Mouse (Mus musculus): Measurements from ENCODE around the gene Duoxa2.

The Duoxa2 gene

DNA sequence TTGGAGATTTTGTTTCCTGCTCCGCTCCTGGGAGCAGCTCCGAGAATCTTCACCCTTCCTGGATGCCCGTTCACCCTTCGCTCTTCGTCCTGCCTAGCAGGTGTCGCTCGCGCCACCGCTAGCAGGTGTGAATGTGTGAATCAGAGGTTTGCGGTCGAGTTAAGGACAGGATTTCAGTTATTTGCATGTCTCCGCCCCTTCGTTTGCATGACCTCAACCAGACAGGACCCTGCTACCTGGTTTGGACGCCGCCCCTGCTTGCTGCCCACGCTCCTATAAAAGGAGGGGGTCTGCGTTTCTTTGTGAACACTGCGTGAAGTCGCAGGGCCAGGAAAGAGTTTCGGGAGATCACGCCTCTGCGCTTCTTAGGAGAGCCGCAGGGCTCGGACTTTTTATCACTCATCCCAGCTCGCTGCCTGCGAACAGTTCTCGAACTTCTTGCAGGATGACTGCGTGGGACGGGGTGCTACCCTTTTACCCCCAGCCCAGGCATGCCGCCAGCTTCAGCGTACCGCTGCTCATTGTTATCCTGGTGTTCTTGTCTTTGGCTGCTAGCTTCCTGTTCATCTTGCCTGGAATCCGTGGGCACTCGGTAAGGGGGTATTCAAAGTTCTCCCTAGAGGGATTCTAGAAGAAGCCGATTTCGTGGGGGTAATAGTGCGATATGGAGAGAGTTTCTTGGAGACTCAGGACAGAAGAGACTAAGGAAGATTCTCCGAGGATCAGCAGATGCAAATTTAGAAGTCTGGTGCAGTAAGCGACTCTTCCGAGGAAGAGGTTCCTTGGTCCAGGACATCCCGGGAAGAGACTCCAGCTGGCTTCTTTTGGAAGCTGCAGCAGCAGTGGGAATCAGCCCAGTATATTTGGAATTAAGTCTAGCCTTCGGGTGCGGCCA, at the start of gene Duoxa2:
Gene Duoxa2 (plus strand): TSS at position 305 of the 895 bp plus-strand sequence.
- DNase-seq (ENCODE audit: low read depth, low spot score), result peak; percentile 76

DNA sequence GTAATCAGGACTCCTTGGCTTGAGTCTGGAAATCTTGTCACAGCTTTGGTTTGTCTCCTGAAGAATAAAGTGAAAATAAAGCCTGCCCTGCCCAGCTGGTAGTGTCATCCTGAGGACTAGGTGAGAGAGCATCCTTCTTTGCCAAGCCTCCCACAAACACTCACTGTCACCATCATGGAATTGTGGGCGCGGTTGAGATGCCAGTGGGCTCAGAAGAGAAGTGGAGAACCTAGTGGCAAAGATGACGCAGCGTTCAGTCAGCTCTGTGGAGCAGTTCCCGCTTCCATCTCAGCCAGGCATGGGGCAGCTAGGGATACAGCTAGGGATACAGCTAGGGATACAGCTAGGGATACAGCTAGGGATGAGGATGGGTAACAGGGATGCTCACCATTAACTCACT, 42.7 kb upstream of the Duoxa2 start:
- no peak for DNase-seq (ENCODE audit: low read depth, low spot score)

DNA sequence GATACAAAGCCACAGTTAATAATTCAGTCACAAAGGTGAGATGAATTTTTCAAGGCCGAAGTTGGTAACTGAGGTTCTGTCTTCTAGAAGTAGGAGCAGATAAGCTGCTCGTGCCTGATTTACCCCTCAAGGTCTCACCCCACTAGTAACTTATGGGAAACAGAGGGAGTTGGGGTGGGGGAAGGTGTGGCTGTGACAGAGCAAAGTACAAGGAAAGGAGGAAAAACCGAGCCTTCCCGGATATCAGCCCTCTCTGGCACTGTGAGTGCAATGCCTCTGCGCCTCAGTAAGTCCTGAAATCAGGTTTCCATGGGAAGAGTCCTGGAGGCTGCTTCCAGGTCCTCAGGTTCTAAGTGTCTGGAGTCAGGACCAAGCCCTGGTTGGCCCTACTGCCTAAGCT, 38.0 kb upstream of the Duoxa2 start:
- DNase-seq (ENCODE audit: low read depth, low spot score), result no peak

DNA sequence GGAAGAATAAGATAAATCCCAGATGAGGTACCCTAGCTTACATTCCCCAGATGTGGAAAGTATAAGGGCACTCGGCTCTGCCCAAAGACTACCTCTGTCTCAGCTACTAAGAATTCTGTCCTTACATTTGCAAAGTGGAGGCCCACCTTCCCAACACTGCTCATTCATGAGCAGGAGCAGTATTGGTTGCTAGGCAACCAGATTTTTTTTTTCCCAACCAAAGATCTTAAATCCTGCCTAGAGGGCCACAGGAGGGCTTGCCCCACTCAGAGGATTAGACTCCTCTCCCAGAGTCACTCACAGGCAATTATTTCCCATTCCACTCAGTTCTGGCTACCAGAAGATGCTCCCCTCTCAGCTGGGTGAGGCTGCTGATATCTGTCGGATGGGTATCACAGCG, 34.0 kb upstream of the Duoxa2 start:
- peak; percentile 77 for DNase-seq (ENCODE audit: low read depth, low spot score)

DNA sequence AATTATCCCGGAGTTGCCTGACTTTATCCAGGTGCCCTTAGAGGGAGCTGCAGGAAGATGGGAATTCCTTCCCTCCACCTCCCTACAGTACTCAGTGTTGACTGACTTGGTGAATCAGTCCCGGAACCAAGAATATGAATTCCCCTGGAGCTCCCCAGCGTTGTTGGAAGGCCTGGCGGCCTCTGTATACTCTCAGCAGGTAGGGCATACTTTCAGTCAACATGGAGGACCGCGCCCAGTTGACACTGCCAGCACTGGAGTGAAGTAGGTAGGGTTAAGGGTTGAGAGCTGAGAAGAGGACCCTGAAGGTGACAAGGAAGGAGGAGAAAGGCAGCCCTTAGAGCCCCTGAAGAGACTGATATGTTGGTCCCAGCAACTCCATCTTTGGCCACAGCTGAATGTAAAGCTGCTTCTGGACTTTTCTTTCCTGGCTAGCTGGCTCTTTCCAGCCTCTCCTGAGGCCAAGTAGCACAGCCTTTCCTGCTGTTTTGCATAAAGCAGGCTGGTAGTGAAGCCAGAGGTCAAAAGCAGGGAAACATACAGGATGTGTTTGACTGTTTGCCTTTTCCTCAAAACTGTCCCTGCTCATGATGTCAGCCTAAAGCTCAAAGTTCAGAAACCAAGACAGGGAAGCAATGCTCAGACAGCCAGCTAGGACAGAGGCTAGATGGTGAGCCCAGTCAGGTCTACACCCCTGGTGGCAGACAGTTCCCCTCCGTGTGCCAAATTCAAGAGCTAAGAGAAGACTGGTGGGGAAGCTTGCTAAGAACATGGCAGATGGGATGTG, 32.1 kb upstream of the Duoxa2 start:
- no peak for DNase-seq (ENCODE audit: low read depth, low spot score)

DNA sequence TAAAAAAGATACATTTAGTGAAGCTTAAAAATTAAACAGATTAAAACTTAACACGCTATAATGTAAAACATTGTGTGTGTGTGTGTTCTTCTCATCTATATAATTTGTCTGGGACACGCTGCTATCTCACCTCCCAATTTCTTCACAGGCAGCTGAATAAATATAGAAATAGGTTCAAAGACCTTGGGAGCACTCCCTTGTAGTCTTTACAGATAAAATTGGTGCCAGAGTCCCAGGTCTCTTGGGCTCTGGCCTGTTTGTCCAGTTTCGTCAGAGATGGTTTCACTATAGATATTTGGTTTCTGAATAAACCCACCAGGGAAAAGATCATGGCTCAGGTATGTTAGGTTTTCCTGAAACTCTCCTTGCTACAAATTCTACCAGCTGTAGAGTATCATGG, 19.9 kb upstream of the Duoxa2 start:
- DNase-seq (ENCODE audit: low read depth, low spot score), result no peak

DNA sequence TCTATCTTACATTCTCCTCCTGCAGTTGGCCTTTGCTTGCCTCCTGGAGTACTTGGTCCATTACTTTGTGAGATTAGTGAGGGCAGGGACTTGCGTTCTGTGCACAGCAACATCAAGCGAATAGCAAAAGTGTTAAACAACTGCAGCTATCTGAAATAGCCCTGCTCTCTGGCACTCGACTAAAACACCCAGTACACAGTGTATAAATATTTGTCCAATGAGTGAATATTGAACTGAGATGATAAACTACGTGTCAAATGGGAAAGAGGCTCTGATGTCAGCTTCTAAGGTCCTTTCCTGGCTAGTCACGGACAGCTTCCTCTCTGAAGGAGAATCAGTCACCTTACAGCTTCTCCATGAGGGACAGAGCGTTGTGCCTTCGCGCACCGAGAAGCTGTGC, 14.6 kb upstream of the Duoxa2 start:
- no peak for DNase-seq (ENCODE audit: low read depth, low spot score)

DNA sequence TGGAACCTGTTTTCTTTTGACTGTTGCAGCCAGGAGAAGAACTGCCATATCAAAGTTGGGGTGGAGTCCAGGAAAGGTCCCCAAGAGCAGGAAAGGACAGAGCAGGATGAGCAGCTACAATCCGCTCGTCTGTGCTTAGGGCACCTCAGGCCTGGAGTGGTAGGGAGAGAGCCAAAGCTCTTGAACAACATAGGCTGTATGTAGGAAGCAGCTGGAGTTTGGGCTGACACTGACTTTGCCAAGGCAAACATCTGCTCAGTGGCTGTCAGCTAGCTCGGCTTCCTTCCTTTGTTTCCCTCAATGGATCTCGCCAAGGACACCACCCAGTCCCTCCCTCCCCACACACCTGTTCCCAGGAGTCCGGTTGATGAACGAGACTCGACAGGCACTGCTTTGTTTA, 12.6 kb upstream of the Duoxa2 start:
- DNase-seq (ENCODE audit: low read depth, low spot score), result no peak

DNA sequence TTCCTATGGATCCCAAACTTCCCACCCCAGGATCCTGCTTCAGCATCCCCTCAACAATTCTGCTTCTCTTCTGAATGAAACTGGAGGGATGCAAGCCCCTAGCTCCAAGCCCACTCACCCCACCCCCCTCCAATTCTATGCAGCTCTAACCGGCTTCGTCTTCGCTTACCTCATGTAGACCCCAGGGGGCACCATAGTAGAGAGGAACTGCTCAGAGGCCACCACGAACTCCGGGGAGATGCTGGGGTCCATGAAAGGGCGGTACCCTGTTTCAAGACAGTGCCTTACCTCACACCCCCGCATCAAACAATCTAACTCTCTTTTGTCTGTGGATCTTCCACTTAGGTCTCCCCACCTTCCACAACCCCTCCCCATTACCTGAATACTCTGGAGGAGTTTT, 3.8 kb upstream of the Duoxa2 start:
- no peak for DNase-seq (ENCODE audit: low read depth, low spot score)

DNA sequence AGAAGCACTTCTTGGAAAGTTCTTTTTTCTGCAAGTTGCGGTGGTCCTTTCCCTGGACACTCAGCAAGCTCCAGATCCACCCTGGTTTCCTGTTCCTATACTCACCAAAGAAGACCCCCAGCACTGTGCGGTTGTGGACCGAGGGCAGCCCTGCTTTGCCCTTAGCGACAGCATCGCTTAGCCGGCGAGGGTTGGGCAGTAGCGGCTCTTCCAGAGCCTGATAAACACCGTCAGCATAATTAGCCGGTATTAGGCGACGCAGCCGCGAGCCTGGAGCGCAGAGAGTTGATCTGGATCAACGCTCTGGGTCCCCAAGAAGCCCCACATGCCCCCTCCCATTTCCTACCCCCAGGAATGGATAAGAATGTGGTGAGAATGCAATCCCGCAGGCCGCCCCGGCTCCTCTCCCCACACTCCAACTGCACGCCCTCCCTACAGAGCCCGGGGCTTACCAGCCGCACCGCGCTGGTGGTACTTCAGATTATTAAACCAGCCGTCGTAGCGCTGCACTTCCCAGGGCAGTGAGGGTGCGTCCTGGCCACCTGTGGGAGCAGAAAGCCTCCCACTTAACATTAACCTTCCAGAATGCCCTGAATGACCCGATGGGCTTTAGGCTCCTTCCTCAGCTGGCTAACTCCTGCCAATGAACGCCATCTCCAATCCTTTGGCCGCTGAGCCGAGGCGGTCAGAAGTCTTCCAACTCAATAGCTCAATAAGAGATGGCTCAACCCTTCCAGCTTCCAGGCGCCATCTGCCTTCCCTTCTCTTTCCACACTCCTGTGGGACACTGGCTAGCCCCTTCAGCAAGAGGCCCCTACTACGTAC, 1.2 kb upstream of the Duoxa2 start:
- peak; percentile 26 for DNase-seq (ENCODE audit: low read depth, low spot score)

DNA sequence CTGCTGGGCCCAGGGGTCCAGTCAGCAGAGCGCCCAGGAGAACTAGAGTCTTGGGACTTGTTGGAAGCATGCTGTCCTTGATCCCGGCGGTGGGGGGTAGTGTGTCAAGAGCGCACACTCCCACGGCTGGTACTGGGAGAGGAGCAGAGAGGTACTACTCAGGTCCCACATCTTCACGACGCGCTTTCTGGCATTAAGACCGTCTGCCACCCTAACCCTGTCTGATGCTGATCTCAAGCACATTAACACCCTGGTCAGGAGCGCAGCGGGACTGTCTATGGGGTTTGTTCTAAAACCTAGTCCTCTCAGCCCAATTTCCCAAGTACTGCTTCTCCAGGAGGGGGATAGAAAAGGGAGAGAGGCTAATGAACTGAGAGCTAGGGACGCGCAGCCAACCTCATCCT, 602 bp upstream of the Duoxa2 start, which contains the start of gene Duox2:
Gene Duox2 (minus strand): TSS at position 354 of the 404 bp plus-strand sequence.
- DNase-seq (ENCODE audit: low read depth, low spot score), result no peak

DNA sequence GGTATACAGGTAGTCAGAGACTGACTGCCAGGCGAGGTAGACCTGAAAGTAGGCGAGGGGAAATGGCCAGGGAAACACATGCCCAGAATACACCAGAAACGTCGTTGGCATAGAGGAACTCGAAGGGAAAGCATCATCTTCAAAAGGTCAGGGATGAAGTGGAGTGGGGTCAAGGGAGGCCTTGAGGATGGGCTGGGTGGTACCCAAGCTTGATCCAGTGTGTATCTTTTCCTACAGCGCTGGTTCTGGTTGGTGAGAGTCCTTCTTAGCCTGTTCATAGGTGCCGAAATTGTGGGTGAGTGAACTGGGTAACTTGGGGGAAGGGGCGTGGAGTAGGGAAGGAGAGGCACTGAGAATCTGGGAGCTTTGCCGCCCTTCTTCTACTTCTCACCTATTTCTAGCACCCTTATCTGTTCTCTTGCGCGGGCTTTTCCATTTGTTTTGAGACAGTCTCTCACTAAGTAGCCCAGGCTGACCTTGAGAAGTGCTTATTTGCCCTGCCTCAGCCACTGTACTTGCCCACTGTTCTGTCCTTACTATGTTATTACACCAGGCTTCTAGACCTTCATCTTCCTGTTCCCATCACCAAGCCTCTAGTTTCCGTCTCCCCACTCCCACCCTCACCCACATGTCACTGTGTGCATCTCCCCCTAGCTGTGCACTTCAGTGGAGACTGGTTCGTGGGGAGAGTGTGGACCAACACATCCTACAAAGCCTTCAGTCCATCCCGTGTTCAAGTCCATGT, 1.4 kb downstream of the Duoxa2 start:
- DNase-seq (ENCODE audit: low read depth, low spot score), result no peak

DNA sequence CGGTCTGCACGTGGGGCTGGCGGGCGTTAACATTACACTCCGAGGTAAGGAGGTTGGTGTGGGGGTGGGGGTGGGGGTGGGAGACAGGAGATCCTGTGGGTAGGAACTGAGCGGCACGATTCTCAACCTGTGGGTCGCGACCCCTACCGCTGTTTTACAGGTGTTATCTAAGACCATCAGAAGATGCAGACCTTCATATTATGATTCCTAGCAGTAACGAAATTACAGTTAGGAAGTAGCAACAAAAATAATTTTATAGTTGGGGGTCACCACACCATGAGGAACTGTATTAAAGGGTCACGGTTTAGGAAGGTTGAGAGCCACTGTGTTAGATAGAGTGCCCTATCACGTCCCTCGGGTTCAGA, 1.9 kb downstream of the Duoxa2 start:
- no peak for DNase-seq (ENCODE audit: low read depth, low spot score)

DNA sequence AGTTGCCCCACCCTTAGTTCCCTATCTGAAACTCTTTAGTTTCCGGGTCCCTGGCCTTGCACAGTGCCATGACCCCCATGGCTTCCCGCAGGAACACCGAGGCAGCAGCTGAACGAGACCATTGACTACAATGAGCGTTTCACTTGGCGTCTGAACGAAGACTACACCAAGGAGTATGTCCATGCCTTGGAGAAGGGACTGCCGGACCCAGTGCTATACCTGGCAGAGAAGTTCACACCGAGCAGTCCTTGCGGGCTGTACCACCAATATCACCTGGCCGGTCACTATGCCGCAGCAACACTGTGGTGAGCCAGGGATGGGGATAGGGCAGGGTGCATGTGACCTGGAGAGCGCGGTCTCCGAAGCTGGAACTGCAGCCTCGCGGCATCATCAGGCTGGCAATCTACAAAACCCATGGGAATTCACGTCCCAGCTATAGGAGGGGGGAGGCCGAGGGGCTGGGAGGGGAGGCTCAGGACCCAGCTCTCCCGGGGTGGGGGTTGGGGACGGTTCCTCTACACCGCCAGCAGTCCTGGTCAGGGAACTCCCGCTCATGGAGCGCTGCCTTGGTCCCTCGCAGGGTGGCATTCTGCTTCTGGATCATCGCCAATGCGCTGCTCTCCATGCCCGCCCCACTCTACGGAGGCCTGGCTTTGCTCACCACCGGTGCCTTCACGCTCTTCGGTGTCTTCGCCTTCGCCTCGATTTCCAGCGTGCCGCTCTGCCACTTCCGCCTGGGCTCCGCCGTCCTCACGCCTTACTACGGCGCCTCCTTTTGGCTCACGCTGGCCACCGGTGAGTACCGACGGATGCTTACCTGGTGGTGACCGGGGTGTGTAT, 2.6 kb downstream of the Duoxa2 start:
- peak; percentile 12 for DNase-seq (ENCODE audit: low read depth, low spot score)

DNA sequence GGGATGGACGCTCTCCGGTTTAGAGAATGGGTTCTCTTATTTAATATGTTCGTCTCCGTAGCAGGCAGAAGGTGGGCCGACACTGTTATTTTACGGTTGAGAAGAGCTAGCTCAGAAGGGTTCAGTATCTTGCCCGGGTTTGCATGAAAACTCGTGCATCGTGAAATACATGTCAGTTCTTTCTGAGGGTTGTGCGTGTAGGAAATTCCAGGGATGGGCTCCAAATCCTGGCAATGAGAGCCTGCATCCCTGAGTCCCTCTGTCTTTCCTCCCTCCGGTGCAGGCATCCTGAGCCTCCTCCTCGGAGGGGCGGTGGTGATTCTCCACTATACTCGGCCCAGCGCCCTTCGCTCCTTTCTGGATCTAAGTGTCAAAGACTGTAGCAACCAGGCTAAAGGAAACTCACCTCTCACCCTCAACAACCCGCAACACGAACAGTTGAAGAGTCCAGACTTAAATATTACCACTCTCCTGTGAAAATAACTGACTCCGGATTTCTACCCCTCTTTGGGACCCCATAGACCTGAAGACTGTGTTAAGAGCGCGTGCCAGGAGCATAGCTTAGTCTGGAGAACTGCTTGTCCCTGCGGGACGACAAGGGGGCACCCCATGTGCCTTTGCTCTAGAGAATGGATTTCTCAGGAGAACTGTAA, 3.3 kb downstream of the Duoxa2 start:
- DNase-seq (ENCODE audit: low read depth, low spot score), result peak; percentile 12

DNA sequence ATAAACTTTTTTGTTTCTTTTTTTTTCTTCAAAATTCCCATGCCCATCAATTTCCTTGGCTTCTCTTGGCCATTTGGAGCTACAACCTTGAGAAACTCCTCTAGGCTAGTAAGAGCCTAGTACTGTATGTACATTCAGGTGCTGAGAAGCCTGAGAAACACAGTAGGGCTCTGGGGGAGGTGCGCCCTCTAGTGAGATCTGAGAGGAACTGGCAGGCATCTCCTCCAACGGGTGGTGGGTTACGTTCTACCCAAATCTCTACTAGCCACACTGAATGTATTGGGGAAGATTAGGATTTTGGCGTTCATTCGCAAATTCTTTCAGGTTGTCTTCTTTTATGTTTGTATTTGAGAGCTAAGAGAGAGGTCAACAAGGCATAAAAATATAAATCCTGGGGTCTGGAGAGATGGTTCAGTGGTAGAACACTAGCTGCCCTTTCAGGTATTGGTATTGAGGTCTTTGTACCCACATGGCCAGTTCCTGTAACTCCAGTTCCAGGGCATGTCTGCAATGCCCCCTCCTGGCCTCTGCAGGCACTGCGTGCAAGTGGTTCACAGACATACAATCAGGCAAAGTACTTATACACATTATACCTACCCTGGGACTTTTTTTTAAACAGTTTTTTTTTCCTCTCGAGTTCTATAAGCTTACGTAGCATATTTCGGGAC, 4.0 kb downstream of the Duoxa2 start:
- peak; percentile 90 for DNase-seq (ENCODE audit: low read depth, low spot score)

DNA sequence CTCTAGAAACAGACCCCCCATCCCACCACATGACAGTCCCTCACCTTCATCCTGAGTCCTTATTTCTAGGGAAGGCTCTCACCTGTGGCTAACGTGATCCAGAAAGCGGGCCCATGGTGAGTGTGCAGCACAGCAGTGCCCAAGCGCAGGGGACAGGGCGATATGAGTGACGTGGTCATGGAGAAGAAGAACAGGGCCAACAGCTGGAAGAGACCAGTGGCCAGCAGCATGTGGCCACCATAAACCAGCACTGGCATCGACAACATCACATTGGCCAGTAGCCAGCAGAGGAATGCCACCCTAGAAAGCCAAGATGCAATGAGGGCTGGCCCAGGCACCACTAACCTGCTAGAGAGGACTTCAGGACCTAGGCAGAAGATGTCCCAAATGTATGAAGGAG, 5.8 kb downstream of the Duoxa2 start:
- no peak for DNase-seq (ENCODE audit: low read depth, low spot score)

DNA sequence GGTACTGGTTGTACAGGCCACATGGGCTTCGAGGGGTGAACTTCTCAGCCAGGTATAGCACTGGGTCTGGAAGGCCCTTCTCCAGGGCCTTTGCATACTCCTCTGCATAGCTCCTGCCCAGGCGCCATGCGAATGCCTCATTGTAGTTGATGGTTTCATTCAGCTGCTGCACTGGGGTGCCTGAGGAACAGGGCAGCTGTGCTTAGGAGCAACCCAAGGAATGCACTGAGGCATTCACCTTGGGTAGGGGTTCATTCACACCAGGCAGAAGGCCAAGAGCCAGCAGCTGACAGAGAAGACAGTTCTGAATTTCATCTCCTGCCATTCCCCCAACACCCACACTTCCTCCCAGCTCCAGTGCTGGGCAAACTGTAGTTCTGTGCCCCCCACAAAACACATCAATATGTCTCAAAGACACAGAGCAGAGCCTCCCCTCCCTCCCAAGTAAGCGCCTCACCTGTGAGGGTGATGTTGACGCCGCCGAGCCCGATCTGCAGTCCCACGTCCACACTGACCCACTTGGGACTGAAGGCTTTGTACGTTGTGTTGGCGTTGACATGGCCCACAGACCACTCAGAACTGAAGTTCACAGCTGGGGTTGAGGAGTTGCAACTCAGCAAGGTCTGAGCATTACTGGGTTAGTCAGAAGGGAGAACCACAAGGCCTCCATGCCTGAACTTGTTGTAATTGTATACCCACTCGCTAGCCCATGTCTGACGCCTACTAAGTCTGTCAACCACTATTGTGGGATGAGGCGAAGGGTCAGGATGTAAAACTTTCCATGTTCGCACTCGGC, 6.6 kb downstream of the Duoxa2 start:
- no peak for DNase-seq (ENCODE audit: low read depth, low spot score)

Data from R1 (cell line).